ENCODE assay signal across 12 mouse cellular contexts in the genomic region with DNA sequence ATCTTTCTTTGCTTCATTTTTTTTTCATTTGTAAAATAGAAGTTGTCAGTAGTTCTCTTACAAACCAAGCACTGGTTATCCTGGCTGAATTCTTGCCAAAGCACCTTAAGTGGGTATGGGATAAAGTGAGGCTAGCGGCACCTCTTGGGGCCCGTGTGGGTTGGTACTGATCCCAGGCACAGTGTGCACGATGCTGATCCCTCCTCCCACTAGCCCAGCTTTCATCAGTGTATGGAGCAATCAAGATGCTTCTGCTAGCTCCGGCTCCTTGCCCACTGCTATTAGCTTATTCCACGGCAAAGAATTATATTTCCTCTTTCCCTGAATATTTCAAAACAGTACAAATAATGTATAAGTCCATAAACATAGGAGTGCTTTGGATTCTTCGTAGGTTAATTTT.
"Had no signal": no experiment of that assay in that cellular context is flagged by ENCODE, and none has a peak within 500 bp of the region (broad histone marks: within the 10 kb centered on the region; RNA-seq: fewer than 3 reads in every experiment).

No protein-coding gene starts in this region.

- H3K4me1 ChIP-seq: liver, embryonic 12.5 days; megakaryocyte, embryonic 14.5 days; midbrain, embryonic 15.5 days; neural tube, embryonic 12.5 days had no signal

- H3K9me3 ChIP-seq: limb, embryonic 15.5 days; liver, embryonic 12.5 days; megakaryocyte, embryonic 14.5 days; midbrain, embryonic 15.5 days; neural tube, embryonic 12.5 days had no signal

- H3K9ac ChIP-seq: limb, embryonic 15.5 days; liver, embryonic 12.5 days; lung, embryonic 14.5 days; midbrain, embryonic 15.5 days; neural tube, embryonic 12.5 days had no signal

- H3K27me3 ChIP-seq: limb, embryonic 15.5 days; liver, embryonic 12.5 days; midbrain, embryonic 15.5 days; neural tube, embryonic 12.5 days had no signal

- H3K4me2 ChIP-seq: limb, embryonic 15.5 days; liver, embryonic 12.5 days; lung, embryonic 14.5 days; midbrain, embryonic 15.5 days; neural tube, embryonic 12.5 days had no signal

- H3K27ac ChIP-seq: limb, embryonic 15.5 days; liver, embryonic 12.5 days; midbrain, embryonic 15.5 days; neural tube, embryonic 12.5 days; stomach, postnatal 0 days had no signal

- ATAC-seq: liver, embryonic 12.5 days; midbrain, embryonic 15.5 days had no signal

- H3K36me3 ChIP-seq: limb, embryonic 15.5 days; liver, embryonic 12.5 days; midbrain, embryonic 15.5 days; neural tube, embryonic 12.5 days had no signal

- DNase-seq: kidney, adult 18-20 months; kidney, postnatal 10 days; kidney, postnatal 4 days; lung, embryonic 14.5 days; lung, postnatal 10 days; lung, postnatal 4 days had no signal

- H3K4me3 ChIP-seq: limb, embryonic 15.5 days; liver, embryonic 12.5 days; megakaryocyte, embryonic 14.5 days; midbrain, embryonic 15.5 days; neural tube, embryonic 12.5 days had no signal
